Mouse (Mus musculus) skeletal muscle tissue, adult 2 months (tissue): ENCODE results near the gene Efr3b.
A peak's percentile ranks its signal among the peaks of the same experiment; 100 is the strongest.
"Not testable (repeated sequence)": the region's sequence is repeated elsewhere in the genome, so short reads cannot be mapped to it uniquely, and the experiment has no call there.

Experiments
- DNase-seq: peaks from one replicate; pipeline ENCODE4 v3.0.0-alpha.2; 2012; ENCODE audit warnings: low read depth, low spot score

The Efr3b gene

GRCm38 (mm10) chr12:3982257-3982656 is 56.5 kb downstream of the Efr3b start:
- DNase-seq: no peak

- DNase-seq: peak; percentile 88
These were observed 57.2 kb downstream of the Efr3b start for GRCm38 (mm10) chr12:3981350-3982131.

DNA sequence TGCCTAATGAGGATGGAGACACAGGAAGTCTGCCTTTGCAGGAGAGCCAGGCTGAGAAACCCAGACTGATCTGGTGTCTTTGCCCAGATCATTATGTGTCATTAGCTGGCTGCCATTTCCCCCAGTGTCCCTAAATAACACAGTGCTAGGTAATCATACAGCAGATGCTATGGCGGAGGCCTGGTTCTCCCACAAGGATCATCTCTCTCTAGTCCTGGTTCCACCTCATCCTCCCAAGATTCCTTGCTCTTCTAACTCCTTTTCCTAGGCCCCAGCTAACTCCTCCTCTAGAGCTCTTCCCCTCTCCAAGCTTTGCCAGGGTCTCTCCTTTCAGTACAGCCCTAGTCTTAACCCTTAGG is 57.7 kb downstream of the Efr3b start:
- DNase-seq: no peak

DNA sequence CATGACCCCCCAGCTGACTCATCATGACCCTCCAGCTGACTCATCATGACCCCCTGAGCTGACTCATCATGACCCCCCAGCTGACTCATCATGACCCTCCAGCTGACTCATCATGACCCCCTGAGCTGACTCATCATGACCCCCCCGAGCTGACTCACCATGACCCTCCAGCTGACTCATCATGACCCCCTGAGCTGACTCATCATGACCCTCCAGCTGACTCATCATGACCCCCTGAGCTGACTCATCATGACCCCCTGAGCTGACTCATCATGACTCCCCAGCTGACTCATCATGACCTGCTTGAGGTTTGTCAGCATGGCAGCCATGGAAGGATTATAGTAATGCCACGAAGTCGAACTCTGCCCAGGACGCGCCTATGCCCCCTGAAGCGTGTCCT is 65.5 kb downstream of the Efr3b start:
- DNase-seq: not testable (repeated sequence)

GRCm38 (mm10) chr12:3968380-3968779 is 70.3 kb downstream of the Efr3b start:
- DNase-seq: no peak

- DNase-seq: no peak
These were observed 71.5 kb downstream of the Efr3b start for GRCm38 (mm10) chr12:3967196-3967595.

- DNase-seq: no peak
These were observed 78.2 kb downstream of the Efr3b start for GRCm38 (mm10) chr12:3960553-3960952.

DNA sequence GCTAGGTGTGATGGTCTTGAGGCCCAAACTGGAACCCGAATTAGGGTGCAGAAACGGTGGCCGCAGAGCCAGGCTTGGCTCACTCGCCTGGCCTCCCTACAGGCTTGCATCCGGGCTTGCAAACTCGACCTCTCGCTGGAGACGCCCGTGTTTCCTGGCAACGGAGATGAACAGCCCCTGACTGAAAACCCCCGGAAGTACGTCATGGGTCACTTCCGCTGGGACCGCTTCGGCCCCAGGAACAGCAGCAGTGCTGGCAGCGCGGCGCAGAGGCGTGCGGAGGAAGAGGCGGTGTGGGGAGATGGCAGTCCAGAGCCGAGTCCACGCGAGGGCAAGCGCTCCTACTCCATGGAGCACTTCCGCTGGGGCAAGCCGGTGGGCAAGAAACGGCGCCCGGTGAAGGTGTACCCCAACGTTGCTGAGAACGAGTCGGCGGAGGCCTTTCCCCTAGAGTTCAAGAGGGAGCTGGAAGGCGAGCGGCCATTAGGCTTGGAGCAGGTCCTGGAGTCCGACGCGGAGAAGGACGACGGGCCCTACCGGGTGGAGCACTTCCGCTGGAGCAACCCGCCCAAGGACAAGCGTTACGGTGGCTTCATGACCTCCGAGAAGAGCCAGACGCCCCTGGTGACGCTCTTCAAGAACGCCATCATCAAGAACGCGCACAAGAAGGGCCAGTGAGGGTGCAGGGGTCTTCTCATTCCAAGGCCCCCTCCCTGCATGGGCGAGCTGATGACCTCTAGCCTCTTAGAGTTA is 78.7 kb downstream of the Efr3b start:
- peak; percentile 81 for DNase-seq

- DNase-seq: no peak
These were observed 82.4 kb downstream of the Efr3b start for GRCm38 (mm10) chr12:3956351-3956750.

DNA sequence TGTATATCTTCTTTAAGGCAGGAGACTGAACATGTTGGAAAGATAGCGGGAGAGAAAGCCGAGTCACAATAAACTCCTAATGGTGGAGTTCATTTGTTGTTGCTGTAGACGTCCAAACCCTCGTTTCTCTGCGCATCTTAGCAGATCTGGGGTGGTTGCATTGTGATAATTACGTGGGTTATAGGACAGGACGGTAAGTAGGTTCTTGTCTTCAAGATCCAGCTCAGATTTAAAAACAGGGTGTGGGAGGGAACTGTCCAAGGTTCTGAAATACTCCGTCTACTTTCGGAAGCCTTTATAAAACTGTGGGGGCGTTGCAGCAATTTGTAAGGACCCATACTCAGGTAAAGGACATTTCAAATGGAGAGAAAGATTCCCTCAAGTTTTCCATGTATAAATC is 83.3 kb downstream of the Efr3b start:
- no peak for DNase-seq

DNA sequence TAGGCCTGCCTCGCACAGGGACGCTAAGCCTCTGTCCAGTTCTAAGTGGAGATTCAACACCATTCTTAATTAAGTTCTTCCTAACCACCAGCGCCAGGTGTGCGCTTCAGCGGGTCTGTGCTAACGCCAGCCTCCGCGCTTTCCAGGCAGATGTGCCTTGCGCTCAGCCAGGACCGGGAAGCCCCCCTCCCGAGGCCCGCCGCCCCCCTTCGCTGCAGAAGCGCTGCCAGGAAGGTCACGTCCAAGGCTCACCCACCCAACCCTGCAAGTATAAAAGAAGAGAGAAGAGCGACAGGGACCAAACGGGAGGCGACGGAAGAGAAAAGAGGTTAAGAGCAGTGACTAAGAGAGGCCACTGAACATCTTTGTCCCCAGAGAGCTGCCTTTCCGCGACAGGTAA is 84.1 kb downstream of the Efr3b start, which contains the start of gene Pomc:
Gene Pomc, plus strand, starts transcription at position 301 of the 400 bp plus-strand sequence.
- no peak for DNase-seq

GRCm38 (mm10) chr12:3947503-3947902 is 91.2 kb downstream of the Efr3b start:
- no peak for DNase-seq

DNA sequence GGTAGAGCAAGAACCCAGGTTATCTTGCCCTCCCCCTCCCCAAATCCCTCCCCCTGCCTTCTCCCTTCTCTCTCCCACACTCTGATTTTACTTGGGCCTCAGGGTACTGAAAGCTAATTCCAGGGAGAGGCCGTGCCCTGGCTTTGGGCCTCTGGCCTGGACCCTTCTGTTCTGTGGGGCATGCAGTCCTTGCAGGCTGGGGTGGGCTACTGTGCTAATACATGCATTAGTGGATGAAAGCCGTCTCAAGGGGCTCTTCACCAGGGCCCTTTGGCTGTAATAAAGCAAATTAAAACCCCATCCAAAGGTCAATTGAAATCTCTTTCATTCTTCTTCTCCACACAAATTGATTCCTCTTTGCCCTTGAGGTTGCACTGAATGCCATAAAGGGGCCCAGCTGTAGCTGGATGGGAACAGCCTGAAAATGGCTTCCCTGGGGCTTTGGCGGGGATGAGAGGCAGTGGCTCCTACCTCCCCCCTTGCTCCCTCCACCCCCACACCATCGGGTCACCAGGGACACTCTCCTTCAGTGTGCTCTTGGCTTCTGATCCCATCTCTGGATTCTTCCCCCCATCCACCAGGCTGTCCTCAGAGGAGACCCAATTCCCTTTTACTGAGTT is 94.2 kb downstream of the Efr3b start:
- no peak for DNase-seq

DNA sequence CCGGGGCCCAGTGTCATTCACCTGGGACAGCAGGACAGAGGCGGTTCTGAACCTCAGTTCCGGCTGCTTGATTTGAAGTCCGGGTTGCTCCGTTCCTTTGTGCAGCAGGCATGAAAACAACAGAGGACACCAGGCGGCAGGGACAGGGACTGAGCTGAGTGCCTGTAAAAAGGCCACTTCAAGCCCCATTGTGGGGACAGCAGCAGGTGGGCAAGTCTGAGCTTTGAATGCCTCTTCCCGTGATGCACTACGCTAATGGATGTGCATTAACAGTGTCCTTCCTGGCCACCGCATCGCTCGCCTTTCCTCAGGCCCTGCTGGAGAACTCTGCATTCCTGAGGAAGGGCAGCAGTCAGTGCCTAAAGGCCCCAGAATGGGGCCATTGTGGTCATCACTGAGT is 96.7 kb downstream of the Efr3b start:
- DNase-seq: no peak

- not testable (repeated sequence) for DNase-seq
These were observed 108.4 kb downstream of the Efr3b start for GRCm38 (mm10) chr12:3930090-3930865.

DNA sequence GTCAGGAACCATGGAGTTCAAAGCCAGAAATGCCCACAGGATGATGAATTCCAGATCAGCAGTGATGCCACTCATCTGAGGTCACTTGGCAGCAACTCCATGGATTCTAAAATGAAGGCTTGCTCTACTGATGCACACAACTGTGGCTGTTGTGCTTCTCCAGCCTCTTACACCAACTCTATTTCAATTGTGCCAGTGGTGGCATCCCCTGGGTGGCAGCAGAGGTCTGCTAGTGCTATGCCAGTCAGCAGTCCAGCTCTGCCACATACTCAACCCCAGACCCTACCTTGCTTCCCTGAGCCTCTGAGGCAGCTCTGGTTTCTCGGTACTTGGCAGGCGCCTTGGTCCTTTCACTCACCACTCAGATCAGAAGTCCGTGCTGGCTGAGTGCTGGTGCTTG is 109.9 kb downstream of the Efr3b start:
- DNase-seq: peak; percentile 59

DNA sequence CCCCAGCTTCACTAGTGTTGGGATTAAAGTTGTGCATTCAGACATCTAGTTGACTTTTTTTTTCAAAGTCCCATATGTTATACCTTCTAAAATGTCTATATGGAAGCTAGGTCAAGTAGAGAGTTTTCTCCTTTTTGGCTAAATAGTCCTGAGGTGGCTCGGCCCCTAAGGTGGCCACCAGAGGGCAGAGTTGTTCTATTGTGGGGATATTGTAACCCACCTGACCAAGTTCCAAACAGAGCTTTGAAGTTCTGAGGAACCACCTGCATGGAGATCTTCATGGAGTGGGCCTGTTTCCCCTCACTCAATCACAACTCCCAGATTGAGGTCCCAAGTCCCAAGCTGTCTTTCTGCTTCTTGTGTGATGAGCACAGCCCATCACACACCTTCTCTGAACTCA is 112.6 kb downstream of the Efr3b start:
- DNase-seq: no peak

DNA sequence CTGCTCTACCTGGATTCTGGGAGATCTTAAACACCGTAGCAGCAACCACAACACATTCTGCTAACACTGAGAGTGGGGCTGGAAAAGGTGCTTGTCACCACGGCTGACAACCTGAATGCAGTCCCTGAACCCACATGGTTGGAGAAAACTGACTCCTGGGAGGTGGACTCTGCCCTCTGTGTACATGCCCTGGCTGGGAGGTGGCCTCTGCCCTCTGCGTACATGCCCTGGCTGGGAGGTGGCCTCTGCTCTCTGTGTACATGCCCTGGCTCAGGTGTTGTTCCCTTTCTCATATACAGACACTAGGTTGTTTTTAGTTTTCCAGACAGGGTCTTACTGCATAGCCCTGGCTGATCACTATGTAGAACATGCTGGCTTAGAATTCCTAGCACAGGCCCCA is 119.3 kb downstream of the Efr3b start:
- no peak for DNase-seq

DNA sequence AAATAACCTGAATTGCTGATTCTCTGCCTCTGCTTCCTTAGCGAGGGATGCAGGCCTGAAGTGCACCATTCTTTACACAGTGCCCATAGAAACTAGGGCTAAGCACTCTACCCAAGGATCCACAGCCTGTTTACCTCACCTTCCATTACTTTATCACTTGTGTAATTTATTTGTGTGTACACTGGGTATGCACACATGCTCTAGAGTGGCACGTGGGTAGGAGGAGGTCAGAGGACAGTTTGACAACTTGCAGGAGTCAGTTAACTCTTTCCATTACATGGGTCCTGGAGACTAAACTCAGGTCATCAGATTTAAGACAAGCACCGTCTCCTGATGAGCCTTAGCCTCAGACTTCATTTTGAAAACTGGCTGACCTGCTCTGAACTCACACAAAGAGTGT is 120.1 kb downstream of the Efr3b start:
- no peak for DNase-seq

- no peak for DNase-seq
These were observed 120.9 kb downstream of the Efr3b start for GRCm38 (mm10) chr12:3917668-3918341.

GRCm38 (mm10) chr12:3915852-3916251 is 122.9 kb downstream of the Efr3b start:
- DNase-seq: no peak
